Mouse (Mus musculus) thymus, adult 2 months (tissue): ENCODE measurements at regions not wholly inside any gene's neighbourhood (a gene's known extent, or its start where the extent isn't known, plus 50 kb on each side); places are given as distances from the start of the nearest gene placed in this dataset.

Experiments
- DNase-seq: peaks from one replicate; pipeline ENCODE4 v3.0.0; 2021
- H3K27ac ChIP-seq: fragments of 200-500 bp; 2 replicates; pipeline ENCODE4 v1.5.1; 2012; ENCODE audit warnings: low read length, control low read depth; ENCODE audit not compliant: control insufficient read depth, insufficient read depth
- H3K27me3 ChIP-seq: fragments of 200-500 bp; 2 replicates; pipeline ENCODE4 v1.6.1; 2012; ENCODE audit warnings: mild to moderate bottlenecking, low read length, moderate library complexity, mixed read lengths; ENCODE audit not compliant: control insufficient read depth, insufficient read depth
- H3K36me3 ChIP-seq: fragments of 200-500 bp; 2 replicates; pipeline ENCODE4 v1.6.1; 2012; ENCODE audit warnings: mild to moderate bottlenecking, low read length, moderate library complexity; ENCODE audit not compliant: control insufficient read depth, insufficient read depth
- H3K4me1 ChIP-seq: fragments of 200-500 bp; replicated peaks from 2 replicates; pipeline ENCODE4 v1.6.1; 2012; ENCODE audit warnings: low read length; ENCODE audit not compliant: control insufficient read depth, insufficient read depth
- H3K4me3 ChIP-seq: fragments of 200-500 bp; 2 replicates; pipeline ENCODE4 v1.5.1; 2012; ENCODE audit warnings: mild to moderate bottlenecking, low read length, control low read depth, moderate library complexity; ENCODE audit not compliant: control insufficient read depth, insufficient read depth
- CTCF ChIP-seq: fragments of 200-500 bp; IDR thresholded peaks from 2 replicates; pipeline ENCODE4 v1.5.1; 2012; ENCODE audit warnings: mild to moderate bottlenecking, control low read depth, low read length, moderate library complexity, borderline replicate concordance; ENCODE audit not compliant: control insufficient read depth, poor library complexity, insufficient read depth; ENCODE audit errors: extremely low read depth
- POLR2A ChIP-seq: fragments of 200-500 bp; IDR thresholded peaks from 2 replicates; pipeline ENCODE4 v1.6.1; 2012; ENCODE audit warnings: mild to moderate bottlenecking, low read length, control low read depth, moderate library complexity; ENCODE audit not compliant: control insufficient read depth, poor library complexity, insufficient read depth; ENCODE audit errors: extremely low read depth
- WGBS: fragments of 180-500 bp; shearing (Covaris S2); methylation state at CpG from one replicate; pipeline ENCODE4 v1.1.7; 2018; 5-methylcytosine and 5-hydroxymethylcytosine counted together

DNA sequence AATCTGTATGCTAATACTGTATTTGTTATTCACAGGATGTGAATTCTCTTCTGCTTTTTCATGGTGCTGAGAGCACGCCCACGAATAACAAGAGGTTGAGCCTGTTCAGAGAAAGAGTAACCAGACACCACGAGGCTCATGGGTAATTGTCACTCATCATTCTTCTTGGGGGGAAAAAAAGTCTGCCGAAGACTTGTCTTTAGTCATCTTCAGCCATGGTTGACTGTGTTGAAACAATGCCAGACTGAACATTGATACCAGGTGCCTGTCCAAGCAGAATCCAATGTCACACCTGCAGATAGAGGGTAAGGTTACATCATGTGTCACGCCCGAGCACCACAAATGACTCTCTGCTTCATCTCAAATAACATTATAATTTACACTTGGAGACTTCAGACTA, 418.5 kb downstream of the Fgf9 start:
- 85% methylated on average over 6 of the region's 6 CpGs for WGBS
- no peak for TF ChIP-seq POLR2A
- no peak for TF ChIP-seq CTCF

DNA sequence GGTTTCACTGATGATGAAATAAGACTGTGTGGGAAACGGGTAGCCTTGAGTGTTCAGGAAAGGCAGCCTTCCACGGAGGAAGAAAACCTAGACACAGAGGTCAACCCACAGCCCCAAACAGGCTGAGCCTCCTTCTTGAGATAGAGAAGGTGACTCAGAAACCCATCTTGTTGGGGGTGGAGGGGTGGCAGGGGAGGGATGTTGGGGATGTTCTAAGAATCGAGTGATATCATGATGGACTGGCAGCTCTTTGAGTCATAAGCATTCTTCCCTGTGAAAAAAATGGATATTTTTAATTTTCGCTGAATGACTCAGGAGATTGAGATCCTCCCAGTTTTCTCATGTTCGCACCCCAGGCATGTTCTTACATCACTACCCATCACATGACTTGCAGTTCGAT, 417.5 kb downstream of the Fgf9 start:
- 85% methylated on average over 6 of the region's 6 CpGs for WGBS
- H3K27me3 ChIP-seq: no peaks in the 10 kb centered on the region
- H3K36me3 ChIP-seq: no peaks in the 10 kb centered on the region
- TF ChIP-seq CTCF (no peak), POLR2A (no peak)
- H3K27ac ChIP-seq: no peak overlapping the region
- DNase-seq: no peak
- no peak overlapping the region for H3K4me3 ChIP-seq
- H3K4me1 ChIP-seq: no peaks in the 10 kb centered on the region

More for the DNA sequence above, 418.5 kb downstream of the Fgf9 start:
- H3K4me3 ChIP-seq: no peak overlapping the region
- no peak for DNase-seq
- H3K27me3 ChIP-seq: no peaks in the 10 kb centered on the region
- no peaks in the 10 kb centered on the region for H3K4me1 ChIP-seq
- no peak overlapping the region for H3K27ac ChIP-seq
- H3K36me3 ChIP-seq: no peaks in the 10 kb centered on the region

DNA sequence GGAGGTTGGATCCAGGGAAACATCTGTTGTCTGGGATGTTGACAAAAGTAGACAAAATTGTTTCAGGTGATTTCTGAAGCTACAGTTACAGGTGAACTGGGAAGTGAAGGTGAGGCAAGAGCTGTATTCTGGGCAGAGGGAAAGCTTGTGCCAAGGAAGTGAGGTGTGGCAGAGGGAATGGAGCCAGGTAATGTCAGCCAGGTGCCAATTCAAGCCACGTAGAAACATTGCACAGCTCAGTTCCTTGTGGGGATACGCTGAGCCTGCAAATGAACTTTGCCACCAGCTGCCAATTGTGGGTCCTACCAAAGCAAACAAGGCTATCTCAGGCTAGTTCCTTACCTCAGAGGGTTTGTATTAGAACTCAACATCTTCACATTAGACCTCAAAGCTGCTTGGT, 410.1 kb downstream of the Fgf9 start:
- Histone ChIP-seq H3K27me3 (no peaks in the 10 kb centered on the region), H3K4me3 (no peak overlapping the region), H3K36me3 (no peaks in the 10 kb centered on the region), H3K4me1 (no peaks in the 10 kb centered on the region), H3K27ac (no peak overlapping the region)
- TF ChIP-seq CTCF: no peak
- TF ChIP-seq POLR2A: no peak
- no peak for DNase-seq
- WGBS: 95% methylated on average over 2 of the region's 2 CpGs

GRCm38 (mm10) chr14:58470678-58471077, 400.3 kb downstream of the Fgf9 start:
- DNase-seq: no peak
- no peaks in the 10 kb centered on the region for H3K36me3 ChIP-seq
- WGBS: 77% methylated on average over 3 of the region's 3 CpGs
- no peak overlapping the region for H3K4me3 ChIP-seq
- H3K27ac ChIP-seq: no peak overlapping the region
- no peaks in the 10 kb centered on the region for H3K27me3 ChIP-seq
- no peak for TF ChIP-seq POLR2A
- no peak for TF ChIP-seq CTCF
- H3K4me1 ChIP-seq: no peaks in the 10 kb centered on the region

DNA sequence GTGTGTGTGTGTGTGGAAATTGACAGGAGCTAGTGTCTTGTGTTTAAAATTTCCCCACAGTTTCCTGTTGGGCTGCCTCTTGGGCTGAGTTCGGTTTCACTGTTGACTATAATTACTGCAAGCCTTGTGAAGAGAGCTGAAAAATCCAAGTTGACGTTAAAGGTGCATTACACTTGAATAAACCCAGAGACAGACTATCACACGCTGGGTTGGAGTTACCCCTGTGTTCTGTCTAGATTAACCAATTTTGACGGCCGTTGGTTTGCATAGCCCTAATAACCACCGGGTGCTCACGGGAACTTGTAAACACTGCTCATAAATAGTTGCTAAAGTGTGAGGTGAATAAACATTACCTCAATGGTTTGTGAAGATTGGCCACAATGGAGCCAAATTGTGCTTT, 398.1 kb downstream of the Fgf9 start:
- Histone ChIP-seq H3K4me3 (no peak overlapping the region), H3K4me1 (no peaks in the 10 kb centered on the region), H3K27ac (no peak overlapping the region), H3K36me3 (no peaks in the 10 kb centered on the region), H3K27me3 (no peaks in the 10 kb centered on the region)
- WGBS: 55% methylated on average over 7 of the region's 7 CpGs
- TF ChIP-seq CTCF (no peak), POLR2A (no peak)
- DNase-seq: no peak

DNA sequence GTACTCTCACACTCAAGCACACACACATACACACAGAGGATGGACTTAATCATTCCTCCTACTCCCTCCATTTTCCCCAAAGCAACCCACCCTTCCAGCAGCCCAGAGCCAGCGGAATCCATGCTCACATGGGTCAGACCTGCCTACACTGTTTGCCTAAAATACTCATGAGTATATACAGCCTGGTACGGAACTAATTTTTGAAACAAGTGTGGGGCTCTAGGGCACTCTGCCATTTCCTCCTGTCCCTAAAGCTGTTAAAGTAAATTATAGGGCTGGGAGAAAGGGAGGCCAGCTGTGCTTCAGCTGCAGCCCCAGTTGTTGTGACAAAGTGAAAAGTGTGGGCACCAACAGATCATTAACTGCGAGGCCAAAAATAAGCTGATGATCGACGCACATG, 397.5 kb downstream of the Fgf9 start:
- TF ChIP-seq CTCF (no peak), POLR2A (no peak)
- DNase-seq: no peak

DNA sequence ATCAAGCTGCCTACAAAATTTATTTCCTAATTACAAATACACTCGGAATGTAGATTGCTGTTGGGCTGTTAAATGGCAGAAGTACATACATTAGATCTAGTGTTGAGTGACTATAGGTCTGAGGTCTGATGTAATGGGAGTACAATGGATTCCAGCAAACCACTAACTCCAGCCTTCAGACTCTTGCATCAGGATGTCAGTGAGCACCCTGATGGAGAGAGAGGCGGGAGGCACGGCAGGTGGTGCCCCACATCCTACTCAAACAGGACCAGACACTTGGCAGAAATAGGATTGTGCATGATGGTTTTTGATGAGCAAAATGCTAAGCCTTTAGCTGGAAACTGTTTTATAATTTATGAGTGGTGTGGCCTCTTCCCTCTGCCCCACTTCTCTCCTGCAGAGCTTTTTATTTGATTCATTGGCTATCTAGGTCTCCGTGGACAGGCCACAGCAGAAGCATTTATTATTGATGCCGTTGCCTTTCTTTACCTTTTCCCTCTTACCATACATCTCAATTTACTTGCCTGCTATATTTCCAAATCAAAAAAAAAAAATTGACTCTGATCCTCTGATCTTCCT, 376.5 kb downstream of the Fgf9 start:
- TF ChIP-seq CTCF (no peak), POLR2A (no peak)
- no peaks in the 10 kb centered on the region for H3K36me3 ChIP-seq
- H3K27me3 ChIP-seq: no peaks in the 10 kb centered on the region
- 94% methylated on average over 5 of the region's 5 CpGs for WGBS
- no peak for DNase-seq
- no peak overlapping the region for H3K27ac ChIP-seq
- no peaks in the 10 kb centered on the region for H3K4me1 ChIP-seq
- H3K4me3 ChIP-seq: no peak overlapping the region

More for the DNA sequence above, 397.5 kb downstream of the Fgf9 start:
- Histone ChIP-seq H3K27ac (no peak overlapping the region), H3K4me3 (no peak overlapping the region), H3K36me3 (no peaks in the 10 kb centered on the region), H3K4me1 (no peaks in the 10 kb centered on the region), H3K27me3 (no peaks in the 10 kb centered on the region)
- WGBS: 65% methylated on average over 5 of the region's 5 CpGs
